Mouse (Mus musculus) heart, adult 2 months (tissue): ENCODE measurements around the gene Gpr157. TPM values are rescaled to one million over a fixed set of nuclear protein-coding genes. Genes with fewer than 3 reads are reported as not detected.

Source experiments
- DNase-seq, 2 experiments: peaks; one replicate each; pipeline ENCODE4 v3.0.0; 2021
- H3K27ac ChIP-seq: fragments of 200-600 bp; 2 replicates; pipeline ENCODE4 v1.8.1; 2022
- H3K27me3 ChIP-seq: fragments of 200-500 bp; 2 replicates; pipeline ENCODE4 v1.6.1; 2012; ENCODE audit warnings: mild to moderate bottlenecking, low read length, inconsistent platforms, mixed read lengths; ENCODE audit not compliant: control insufficient read depth, insufficient read depth
- H3K36me3 ChIP-seq: fragments of 200-500 bp; 2 replicates; pipeline ENCODE4 v1.6.1; 2012; ENCODE audit warnings: low read length, inconsistent platforms; ENCODE audit not compliant: control insufficient read depth, insufficient read depth
- H3K4me1 ChIP-seq: fragments of 200-500 bp; 2 replicates; pipeline ENCODE4 v1.6.1; 2011; ENCODE audit warnings: low read length; ENCODE audit not compliant: control insufficient read depth, insufficient read depth
- H3K4me3 ChIP-seq: fragments of 200-600 bp; 2 replicates; pipeline ENCODE4 v1.8.1; 2022
- H3K79me2 ChIP-seq: fragments of 200-500 bp; replicated peaks from 2 replicates; pipeline ENCODE4 v1.6.1; 2012; ENCODE audit warnings: mild to moderate bottlenecking, inconsistent platforms, low read length, moderate library complexity, mixed read lengths; ENCODE audit not compliant: control insufficient read depth, insufficient read depth
- H3K9ac ChIP-seq: fragments of 200-500 bp; 2 replicates; pipeline ENCODE4 v1.6.1; 2012; ENCODE audit warnings: low read depth, mild to moderate bottlenecking, control low read depth, inconsistent platforms, low read length, mixed read lengths
- CTCF ChIP-seq: fragments of 200-600 bp; IDR thresholded peaks from 2 replicates; pipeline ENCODE4 v1.8.1; 2022; ENCODE audit warnings: antibody characterized with exemption, mild to moderate bottlenecking, moderate library complexity
- EP300 ChIP-seq: fragments of 200-500 bp; IDR thresholded peaks from 2 replicates; pipeline ENCODE4 v1.6.1; 2011; ENCODE audit warnings: low read depth, low read length, control low read depth; ENCODE audit not compliant: insufficient read depth
- POLR2A ChIP-seq: fragments of 200-500 bp; IDR thresholded peaks from 2 replicates; pipeline ENCODE4 v1.6.1; 2011; ENCODE audit warnings: mild to moderate bottlenecking, low read depth, low read length, control low read depth; ENCODE audit not compliant: insufficient read depth
- WGBS: fragments of 180-500 bp; shearing (Covaris S2); methylation state at CpG from one replicate; pipeline ENCODE4 v1.1.7; 2018; 5-methylcytosine and 5-hydroxymethylcytosine counted together
- intact Hi-C: fragments of 180-260 bp; cut with DNase I; formaldehyde crosslinking; loops from one replicate; pipeline ENCODE4 v1.15.1; 2025
- polyA plus RNA-seq: library from polyadenylated mRNA; depleted of rRNA; stranded (reverse); fragments of >200 nt; gene quantifications from 2 replicates; pipeline ENCODE4 v1.2.3, GENCODE M21; 2012
- total RNA-seq, 2 experiments: library from RNA; stranded (reverse); gene quantifications; 2 replicates each; pipeline ENCODE4 v1.2.3; 2021

The Gpr157 gene
- total and polyA plus RNA-seq, 3 experiments = 21.8 to 42.4 (median 34.2) TPM

DNA sequence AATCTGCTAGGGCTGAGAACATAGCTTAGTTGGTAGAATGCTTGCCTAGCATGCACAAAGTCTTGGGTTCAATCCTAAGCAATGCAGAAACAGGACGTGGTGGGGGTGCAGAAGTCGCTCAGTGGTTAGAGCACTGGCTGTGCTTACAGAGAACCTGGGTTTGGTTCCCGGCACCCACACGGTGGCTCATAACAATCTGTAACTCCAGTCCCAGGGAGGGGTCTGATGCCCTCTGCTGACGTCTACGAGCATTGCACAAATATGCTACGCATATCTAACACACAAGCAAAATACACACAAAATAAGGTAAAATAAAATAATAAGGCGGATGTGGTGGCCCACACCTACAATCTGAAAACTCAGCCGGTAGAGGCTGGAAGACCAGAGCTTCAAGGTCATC, 43.6 kb upstream of the Gpr157 start:
- DNase-seq = no peak
- Histone ChIP-seq H3K4me3 (no peak overlapping the region), H3K27ac (no peak overlapping the region), H3K9ac (no peak overlapping the region), H3K79me2 (no peaks in the 10 kb centered on the region), H3K4me1 (peaks cover 2% of the 10 kb centered on the region; the same call in 1 of the 2 replicates), H3K36me3 (no peaks in the 10 kb centered on the region), H3K27me3 (no peaks in the 10 kb centered on the region)
- WGBS = 90% methylated on average over 9 of the region's 9 CpGs
- intact Hi-C loops = no loop called here
- TF ChIP-seq POLR2A = no peak
- TF ChIP-seq CTCF = 0 out of 2 replicates have a peak, but pooled peaks have one; percentile 3
- no peak for TF ChIP-seq EP300

DNA sequence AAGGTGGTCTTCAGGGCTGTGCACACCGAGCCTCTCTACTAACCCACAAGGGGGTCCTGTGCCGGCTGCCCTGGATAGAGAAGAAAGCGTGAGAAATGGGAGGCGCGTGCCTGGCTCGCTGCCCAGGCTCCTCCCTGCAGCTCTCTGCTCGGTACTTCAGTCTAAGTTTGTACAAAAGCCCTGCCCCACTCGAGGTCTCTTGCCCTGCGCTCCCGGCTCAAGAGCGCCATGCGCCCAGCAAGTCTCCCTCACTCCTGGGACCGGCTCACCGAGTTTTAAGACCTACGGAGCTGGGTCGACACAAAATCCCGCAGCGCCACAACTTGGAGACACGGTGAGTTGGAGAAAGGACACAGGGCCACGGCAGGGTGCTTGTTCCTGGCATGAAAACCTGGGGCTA, 39.1 kb upstream of the Gpr157 start:
- TF ChIP-seq CTCF = no peak
- TF ChIP-seq POLR2A = peak; percentile 51; the same call in 1 of the 2 replicates
- TF ChIP-seq EP300 = 0 out of 2 replicates have a peak, but pooled peaks have one; percentile 11
- Histone ChIP-seq H3K4me1 (peaks cover 2% of the 10 kb centered on the region; the same call in 1 of the 2 replicates), H3K79me2 (no peaks in the 10 kb centered on the region), H3K27ac (peak overlapping the region; percentile 48), H3K36me3 (no peaks in the 10 kb centered on the region), H3K27me3 (no peaks in the 10 kb centered on the region), H3K9ac (peak overlapping the region; percentile 64), H3K4me3 (peak overlapping the region; percentile 57)
- intact Hi-C loops = no loop called here
- 1% methylated on average over 20 of the region's 20 CpGs for WGBS
- DNase-seq = peak; percentile 66 to 73

- TF ChIP-seq EP300 (no peak), CTCF (no peak), POLR2A (no peak)
- H3K4me1 ChIP-seq = peaks cover 2% of the 10 kb centered on the region; the same call in 1 of the 2 replicates
- H3K36me3 ChIP-seq = no peaks in the 10 kb centered on the region
- under 1% methylated on average over 49 of the region's 49 CpGs for WGBS
- DNase-seq = peak; percentile 41 to 54
- intact Hi-C loops = no loop called here
- H3K27ac ChIP-seq = peak overlapping the region; percentile 48
- H3K27me3 ChIP-seq = no peaks in the 10 kb centered on the region
- no peaks in the 10 kb centered on the region for H3K79me2 ChIP-seq
- H3K9ac ChIP-seq = peak overlapping the region; percentile 64
- peak overlapping the region; percentile 57 for H3K4me3 ChIP-seq
Measured at GRCm38 (mm10) chr4:150048478-150049156, 38.5 kb upstream of the Gpr157 start.

- intact Hi-C loops = no loop called here
- Histone ChIP-seq H3K4me3 (peak overlapping the region; percentile 57), H3K9ac (peak overlapping the region; percentile 64), H3K27me3 (no peaks in the 10 kb centered on the region), H3K36me3 (no peaks in the 10 kb centered on the region), H3K27ac (no peak overlapping the region; the same call in 1 of the 2 replicates), H3K79me2 (no peaks in the 10 kb centered on the region), H3K4me1 (peaks cover 2% of the 10 kb centered on the region; the same call in 1 of the 2 replicates)
- TF ChIP-seq POLR2A (no peak), EP300 (no peak), CTCF (no peak)
- DNase-seq = no peak
- 24% methylated on average over 15 of the region's 15 CpGs for WGBS
Measured at GRCm38 (mm10) chr4:150049157-150049513, 38.0 kb upstream of the Gpr157 start.

GRCm38 (mm10) chr4:150049564-150050226, 37.5 kb upstream of the Gpr157 start:
- WGBS = 28% methylated on average over 13 of the region's 13 CpGs
- DNase-seq = no peak
- TF ChIP-seq CTCF (no peak), EP300 (no peak), POLR2A (no peak)
- Histone ChIP-seq H3K27me3 (no peaks in the 10 kb centered on the region), H3K27ac (no peak overlapping the region), H3K79me2 (no peaks in the 10 kb centered on the region), H3K4me1 (peaks cover 2% of the 10 kb centered on the region), H3K4me3 (no peak overlapping the region; the same call in 1 of the 2 replicates), H3K36me3 (no peaks in the 10 kb centered on the region), H3K9ac (no peak overlapping the region)
- intact Hi-C loops = no loop called here

DNA sequence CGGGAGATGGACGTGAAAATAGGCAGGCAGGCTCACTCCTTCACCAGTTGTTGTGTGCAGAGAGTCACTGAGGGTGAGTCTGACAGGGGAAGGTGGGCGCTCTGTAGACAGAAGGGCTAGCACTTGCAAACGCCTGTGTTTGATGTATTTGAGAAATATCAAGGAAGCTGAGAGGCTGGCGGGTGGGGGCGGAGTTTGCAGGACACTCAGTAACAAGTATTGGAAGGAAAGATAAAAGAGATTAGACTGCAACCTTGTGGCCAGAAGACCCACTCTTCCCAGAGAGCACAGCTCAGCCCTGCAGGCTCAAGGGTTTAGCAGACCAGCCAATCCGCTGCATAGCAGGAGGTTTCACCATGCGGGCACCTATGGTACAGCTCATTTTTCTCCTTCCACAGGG, 35.7 kb upstream of the Gpr157 start:
- Histone ChIP-seq H3K27me3 (no peaks in the 10 kb centered on the region), H3K4me1 (peaks cover 2% of the 10 kb centered on the region), H3K79me2 (no peaks in the 10 kb centered on the region), H3K9ac (no peak overlapping the region), H3K27ac (no peak overlapping the region), H3K36me3 (no peaks in the 10 kb centered on the region), H3K4me3 (no peak overlapping the region)
- no peak for TF ChIP-seq CTCF
- no peak for TF ChIP-seq POLR2A
- TF ChIP-seq EP300 = no peak
- intact Hi-C loops = no loop called here
- no peak for DNase-seq
- 81% methylated on average over 8 of the region's 8 CpGs for WGBS
